In genomic region chr7:125989489-125989888, GRCm38 (mm10) we compare ENCODE assay signal across 22 mouse cellular contexts.
A peak's percentile ranks its signal among the peaks of the same experiment; 100 is the strongest.
DNase-seq lines count a peak whose midpoint lies in the region; ATAC-seq and TF ChIP-seq lines count a peak whose summit lies in the region.
"Had no signal": no experiment of that assay in that cellular context is flagged by ENCODE, and none has a peak within 500 bp of the region (broad histone marks: within the 10 kb centered on the region; RNA-seq: fewer than 3 reads in every experiment).

No protein-coding gene starts in this region.

- H3K4me2 ChIP-seq in heart, embryonic 13.5 days, result no peak overlapping the region
- H3K4me2 ChIP-seq in midbrain, embryonic 14.5 days (ENCODE audit: low read length), result no peak overlapping the region
- H3K4me2 ChIP-seq: embryonic facial prominence, embryonic 15.5 days; heart, embryonic 15.5 days; limb, embryonic 12.5 days; liver, embryonic 15.5 days; lung, embryonic 14.5 days; midbrain, embryonic 12.5 days had no signal

- WGBS in heart, embryonic 13.5 days, result 36% methylated on average over 4 of the region's 4 CpGs
- 45% methylated on average over 4 of the region's 4 CpGs for WGBS in heart, adult 2 months
- 13% methylated on average over 4 of the region's 4 CpGs for WGBS in midbrain, embryonic 10.5 days
- 12% methylated on average over 4 of the region's 4 CpGs for WGBS in midbrain, embryonic 14.5 days
- 11% methylated on average over 4 of the region's 4 CpGs for WGBS in embryonic facial prominence, embryonic 10.5 days
- WGBS in limb, embryonic 10.5 days, result 50% methylated on average over 4 of the region's 4 CpGs

- no peak for TF ChIP-seq POLR2A in heart, adult 2 months (IDR thresholded peaks at IDR 0.05; ENCODE audit: insufficient read depth, low read depth, low read length)

- TF ChIP-seq CTCF in heart, adult 2 months (IDR thresholded peaks at IDR 0.05), result no peak

- no peaks in the 10 kb centered on the region for H3K27me3 ChIP-seq in heart, embryonic 13.5 days (replicated peaks)
- no peaks in the 10 kb centered on the region for H3K27me3 ChIP-seq in heart, adult 2 months (ENCODE audit: control insufficient read depth, insufficient read depth, low read length)
- peaks cover 8% of the 10 kb centered on the region; the same call in 1 of the 2 replicates for H3K27me3 ChIP-seq in midbrain, embryonic 10.5 days (ENCODE audit: low read depth, poor library complexity, severe bottlenecking)
- no peaks in the 10 kb centered on the region for H3K27me3 ChIP-seq in midbrain, embryonic 14.5 days (ENCODE audit: control insufficient read depth, insufficient read depth, low read length)
- no peaks in the 10 kb centered on the region for H3K27me3 ChIP-seq in embryonic facial prominence, embryonic 10.5 days (replicated peaks; ENCODE audit: low read depth, poor library complexity, severe bottlenecking)
- no peaks in the 10 kb centered on the region for H3K27me3 ChIP-seq in limb, embryonic 10.5 days (ENCODE audit: low read depth, poor library complexity, severe bottlenecking)
- H3K27me3 ChIP-seq: embryonic facial prominence, embryonic 15.5 days; heart, embryonic 15.5 days; limb, embryonic 12.5 days; liver, embryonic 15.5 days had no signal

- ATAC-seq in heart, embryonic 13.5 days (ENCODE audit: extremely low read depth, insufficient number of reproducible peaks, low FRiP score, low TSS enrichment), result no peak
- no peak for ATAC-seq in midbrain, embryonic 14.5 days (ENCODE audit: low FRiP score, low TSS enrichment)
- ATAC-seq in activated CD4-positive, CD25-positive, alpha-beta regulatory T cell, adult 4 months, result no peak
- ATAC-seq: CD4-positive, CD25-positive, alpha-beta regulatory T cell, adult 4 months; forebrain, embryonic 14.5 days; intestine, embryonic 16.5 days had no signal

- no peak overlapping the region for H3K4me3 ChIP-seq in heart, embryonic 13.5 days
- no peak overlapping the region for H3K4me3 ChIP-seq in heart, adult 2 months
- no peak overlapping the region for H3K4me3 ChIP-seq in midbrain, embryonic 10.5 days
- no peak overlapping the region for H3K4me3 ChIP-seq in midbrain, embryonic 14.5 days (replicated peaks; ENCODE audit: low read depth, low read length)
- H3K4me3 ChIP-seq in embryonic facial prominence, embryonic 10.5 days, result no peak overlapping the region
- H3K4me3 ChIP-seq in limb, embryonic 10.5 days, result no peak overlapping the region
- H3K4me3 ChIP-seq: embryonic facial prominence, embryonic 15.5 days; heart, embryonic 15.5 days; limb, embryonic 12.5 days; liver, embryonic 15.5 days; midbrain, embryonic 12.5 days had no signal

- no peaks in the 10 kb centered on the region for H3K36me3 ChIP-seq in heart, embryonic 13.5 days
- H3K36me3 ChIP-seq in heart, adult 2 months (ENCODE audit: control insufficient read depth, insufficient read depth, low read length), result no peaks in the 10 kb centered on the region
- H3K36me3 ChIP-seq in midbrain, embryonic 10.5 days, result no peaks in the 10 kb centered on the region
- no peaks in the 10 kb centered on the region for H3K36me3 ChIP-seq in midbrain, embryonic 14.5 days (ENCODE audit: control insufficient read depth, insufficient read depth, low read length)
- no peaks in the 10 kb centered on the region for H3K36me3 ChIP-seq in embryonic facial prominence, embryonic 10.5 days (replicated peaks)
- no peaks in the 10 kb centered on the region for H3K36me3 ChIP-seq in limb, embryonic 10.5 days
- H3K36me3 ChIP-seq: embryonic facial prominence, embryonic 15.5 days; heart, embryonic 15.5 days; limb, embryonic 12.5 days; liver, embryonic 15.5 days; midbrain, embryonic 12.5 days had no signal

- H3K79me2 ChIP-seq in heart, adult 2 months (replicated peaks; ENCODE audit: control insufficient read depth, insufficient read depth, low read length), result no peaks in the 10 kb centered on the region

- no peak for TF ChIP-seq EP300 in heart, adult 2 months (IDR thresholded peaks at IDR 0.05; ENCODE audit: insufficient read depth, low read depth, low read length)

- peaks cover 40% of the 10 kb centered on the region for H3K4me1 ChIP-seq in heart, embryonic 13.5 days
- peaks cover 3% of the 10 kb centered on the region; the same call in 1 of the 2 replicates for H3K4me1 ChIP-seq in heart, adult 2 months (ENCODE audit: control insufficient read depth, insufficient read depth, low read length)
- peaks cover 31% of the 10 kb centered on the region for H3K4me1 ChIP-seq in midbrain, embryonic 10.5 days
- no peaks in the 10 kb centered on the region for H3K4me1 ChIP-seq in midbrain, embryonic 14.5 days (ENCODE audit: control insufficient read depth, insufficient read depth, low read length)
- H3K4me1 ChIP-seq in embryonic facial prominence, embryonic 10.5 days, result peaks cover 31% of the 10 kb centered on the region
- peaks cover 12% of the 10 kb centered on the region for H3K4me1 ChIP-seq in limb, embryonic 10.5 days
- H3K4me1 ChIP-seq: embryonic facial prominence, embryonic 15.5 days; liver, embryonic 15.5 days had no signal

- 0 out of 2 replicates have a peak overlapping the region, but pooled peaks have one; percentile 30 for H3K9ac ChIP-seq in heart, embryonic 13.5 days
- H3K9ac ChIP-seq in heart, adult 2 months (ENCODE audit: low read depth, low read length), result no peak overlapping the region
- H3K9ac ChIP-seq in midbrain, embryonic 14.5 days (replicated peaks; ENCODE audit: low read length), result no peak overlapping the region
- H3K9ac ChIP-seq: embryonic facial prominence, embryonic 15.5 days; heart, embryonic 15.5 days; limb, embryonic 12.5 days; liver, embryonic 15.5 days; lung, embryonic 14.5 days; midbrain, embryonic 12.5 days had no signal

- intact Hi-C loops in heart, adult 2 months (cut with DNase I), result no loop called here

- no peak for DNase-seq in heart, adult 2 months
- DNase-seq in midbrain, embryonic 10.5 days (ENCODE audit: low spot score), result peak; percentile 41
- no peak for DNase-seq in midbrain, embryonic 14.5 days
- peak; percentile 35 for DNase-seq in embryonic facial prominence, embryonic 10.5 days (ENCODE audit: low spot score)
- DNase-seq in limb, embryonic 10.5 days (ENCODE audit: low spot score), result no peak
- no peak for DNase-seq in thymus, postnatal 25 days
- DNase-seq: adrenal gland, postnatal 10 days; cerebellum, adult 8-10 months; embryo, embryonic 11 days; gastrocnemius, postnatal 36 days; lung, embryonic 14.5 days; thymus, adult 2 months had no signal

- no peak overlapping the region; the same call in 1 of the 2 replicates for H3K27ac ChIP-seq in heart, embryonic 13.5 days (replicated peaks)
- no peak overlapping the region for H3K27ac ChIP-seq in heart, adult 2 months
- H3K27ac ChIP-seq in midbrain, embryonic 10.5 days (replicated peaks), result peak overlapping the region; percentile 23
- no peak overlapping the region for H3K27ac ChIP-seq in midbrain, embryonic 14.5 days (replicated peaks; ENCODE audit: low read depth, low read length)
- no peak overlapping the region; the same call in 1 of the 2 replicates for H3K27ac ChIP-seq in embryonic facial prominence, embryonic 10.5 days (replicated peaks)
- H3K27ac ChIP-seq in limb, embryonic 10.5 days, result peak overlapping the region; percentile 50
- H3K27ac ChIP-seq: embryonic facial prominence, embryonic 15.5 days; heart, embryonic 15.5 days; limb, embryonic 12.5 days; liver, embryonic 15.5 days; midbrain, embryonic 12.5 days had no signal

- H3K9me3 ChIP-seq in heart, embryonic 13.5 days, result no peaks in the 10 kb centered on the region
- no peaks in the 10 kb centered on the region for H3K9me3 ChIP-seq in midbrain, embryonic 10.5 days (replicated peaks)
- no peaks in the 10 kb centered on the region for H3K9me3 ChIP-seq in midbrain, embryonic 14.5 days (ENCODE audit: control insufficient read depth, low read length)
- no peaks in the 10 kb centered on the region for H3K9me3 ChIP-seq in embryonic facial prominence, embryonic 10.5 days
- no peaks in the 10 kb centered on the region for H3K9me3 ChIP-seq in limb, embryonic 10.5 days (replicated peaks)
- H3K9me3 ChIP-seq: embryonic facial prominence, embryonic 15.5 days; heart, embryonic 15.5 days; limb, embryonic 12.5 days; liver, embryonic 15.5 days; midbrain, embryonic 12.5 days had no signal

Comparison
In these comparisons a context has a peak if more than half of its experiments do, and no peak if none do; other contexts are left out.
1. H3K27ac ChIP-seq: peak in midbrain, embryonic 10.5 days (single experiment) and limb, embryonic 10.5 days (single experiment); none in heart, embryonic 13.5 days (single experiment), heart, adult 2 months (single experiment), midbrain, embryonic 14.5 days (single experiment) and embryonic facial prominence, embryonic 10.5 days (single experiment).
2. DNase-seq: peak in midbrain, embryonic 10.5 days (single experiment) and embryonic facial prominence, embryonic 10.5 days (single experiment); none in heart, adult 2 months (0 of 2), midbrain, embryonic 14.5 days (single experiment), limb, embryonic 10.5 days (single experiment) and thymus, postnatal 25 days (single experiment).